ENCODE assay signal across 13 mouse cellular contexts in genomic region chr12:54064986-54065385, GRCm38 (mm10).
"Had no signal": no experiment of that assay in that cellular context is flagged by ENCODE, and none has a peak within 500 bp of the region (broad histone marks: within the 10 kb centered on the region; RNA-seq: fewer than 3 reads in every experiment).

No protein-coding gene starts in this region.

- ATAC-seq: midbrain, embryonic 16.5 days had no signal

- H3K4me3 ChIP-seq: left cerebral cortex, adult 2 months; liver, embryonic 15.5 days; midbrain, embryonic 12.5 days; neural tube, embryonic 13.5 days; stomach, embryonic 15.5 days had no signal

- H3K27ac ChIP-seq: left cerebral cortex, adult 2 months; liver, embryonic 15.5 days; midbrain, embryonic 12.5 days; neural tube, embryonic 13.5 days; stomach, embryonic 15.5 days had no signal

- H3K36me3 ChIP-seq: liver, embryonic 15.5 days; neural tube, embryonic 13.5 days; stomach, embryonic 15.5 days had no signal

- H3K9ac ChIP-seq: liver, embryonic 15.5 days; lung, embryonic 14.5 days; midbrain, embryonic 12.5 days; neural tube, embryonic 13.5 days; stomach, embryonic 15.5 days had no signal

- DNase-seq: lung, embryonic 14.5 days; lung, postnatal 10 days; lung, postnatal 4 days; right cerebral cortex, postnatal 14 days; thymus, adult 2 months; thymus, postnatal 36 days had no signal

- H3K9me3 ChIP-seq: liver, embryonic 15.5 days; midbrain, embryonic 12.5 days; neural tube, embryonic 13.5 days; stomach, embryonic 15.5 days had no signal

- H3K4me2 ChIP-seq: liver, embryonic 11.5 days; liver, embryonic 15.5 days; lung, embryonic 14.5 days; midbrain, embryonic 12.5 days; neural tube, embryonic 13.5 days; stomach, embryonic 15.5 days had no signal
